25 mouse cellular contexts compared by ENCODE assay signal in the genomic region with DNA sequence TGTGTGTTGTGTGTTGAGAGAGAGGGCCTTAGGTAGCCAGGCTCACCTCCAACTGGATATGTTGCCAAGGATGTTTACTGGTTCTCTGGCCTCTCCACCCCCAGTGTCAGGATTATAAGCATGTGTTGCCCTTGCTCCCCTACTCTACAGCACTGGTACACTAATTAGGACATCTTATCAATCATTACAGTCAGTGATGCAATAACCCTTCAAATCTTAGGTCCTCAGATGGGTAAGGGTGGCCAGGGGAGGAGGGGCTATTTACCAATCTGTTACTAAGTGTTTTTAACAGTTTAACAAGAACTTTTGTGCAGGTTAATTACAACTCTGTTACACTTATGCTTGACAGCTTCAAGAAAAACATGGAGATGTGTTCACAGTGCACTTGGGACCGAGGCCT.
"Had no signal": no experiment of that assay in that cellular context is flagged by ENCODE, and none has a peak within 500 bp of the region (broad histone marks: within the 10 kb centered on the region; RNA-seq: fewer than 3 reads in every experiment).

No protein-coding gene starts in this region.

- H3K4me1 ChIP-seq: heart, embryonic 13.5 days; heart, embryonic 15.5 days; hindbrain, embryonic 10.5 days; hindbrain, embryonic 12.5 days; intestine, embryonic 15.5 days; kidney, embryonic 15.5 days; limb, embryonic 10.5 days; limb, embryonic 12.5 days had no signal

- ATAC-seq: hindbrain, embryonic 16.5 days; inflammation-experienced regulatory T-cells, adult 6 months; intestine, embryonic 15.5 days; intestine, postnatal 0 days had no signal

- DNase-seq: gastrocnemius, adult 2 months; gastrocnemius, postnatal 10 days; gastrocnemius, postnatal 25 days; heart, adult 2 months; heart, postnatal 4 days; kidney, postnatal 10 days; kidney, postnatal 25 days; kidney, postnatal 4 days; liver had no signal

- H3K36me3 ChIP-seq: heart, embryonic 13.5 days; heart, embryonic 15.5 days; hindbrain, embryonic 10.5 days; hindbrain, embryonic 12.5 days; intestine, embryonic 15.5 days; kidney, embryonic 15.5 days; limb, embryonic 10.5 days; limb, embryonic 12.5 days had no signal

- H3K27ac ChIP-seq: gastrocnemius, adult 2 months; heart, adult 2 months; heart, embryonic 13.5 days; heart, embryonic 15.5 days; hindbrain, embryonic 10.5 days; hindbrain, embryonic 12.5 days; hindbrain, embryonic 14.5 days; intestine, embryonic 15.5 days; kidney, embryonic 15.5 days; layer of hippocampus, adult 2 months; left cerebral cortex, adult 2 months; limb, embryonic 10.5 days; limb, embryonic 12.5 days; liver, embryonic 14.5 days had no signal

- H3K27me3 ChIP-seq: heart, embryonic 13.5 days; heart, embryonic 15.5 days; hindbrain, embryonic 12.5 days; intestine, embryonic 15.5 days; kidney, embryonic 15.5 days; limb, embryonic 12.5 days had no signal

- H3K9me3 ChIP-seq: heart, embryonic 15.5 days; intestine, embryonic 15.5 days; kidney, embryonic 15.5 days; limb, embryonic 10.5 days had no signal

- H3K4me3 ChIP-seq: gastrocnemius, adult 2 months; heart, adult 2 months; heart, embryonic 13.5 days; heart, embryonic 15.5 days; hindbrain, embryonic 10.5 days; hindbrain, embryonic 12.5 days; intestine, embryonic 15.5 days; kidney, embryonic 15.5 days; layer of hippocampus, adult 2 months; left cerebral cortex, adult 2 months; limb, embryonic 10.5 days; limb, embryonic 12.5 days had no signal

- H3K9ac ChIP-seq: heart, embryonic 13.5 days; heart, embryonic 15.5 days; hindbrain, embryonic 12.5 days; hindbrain, embryonic 14.5 days; intestine, embryonic 15.5 days; kidney, embryonic 15.5 days; limb, embryonic 12.5 days; liver, embryonic 14.5 days had no signal

- H3K4me2 ChIP-seq: heart, embryonic 11.5 days; heart, embryonic 13.5 days; heart, embryonic 15.5 days; hindbrain, embryonic 12.5 days; hindbrain, embryonic 14.5 days; intestine, embryonic 15.5 days; kidney, embryonic 15.5 days; limb, embryonic 12.5 days had no signal
